Mouse (Mus musculus) heart, adult 2 months (tissue): Measurements from ENCODE around the gene Anapc15.

Source experiments
- CTCF ChIP-seq: fragments of 200-600 bp; IDR thresholded peaks from 2 replicates; pipeline ENCODE4 v1.8.1; 2022; ENCODE audit warnings: antibody characterized with exemption, mild to moderate bottlenecking, moderate library complexity
- EP300 ChIP-seq: fragments of 200-500 bp; IDR thresholded peaks from 2 replicates; pipeline ENCODE4 v1.6.1; 2011; ENCODE audit warnings: low read depth, low read length, control low read depth; ENCODE audit not compliant: insufficient read depth
- POLR2A ChIP-seq: fragments of 200-500 bp; IDR thresholded peaks from 2 replicates; pipeline ENCODE4 v1.6.1; 2011; ENCODE audit warnings: mild to moderate bottlenecking, low read depth, low read length, control low read depth; ENCODE audit not compliant: insufficient read depth

DNA sequence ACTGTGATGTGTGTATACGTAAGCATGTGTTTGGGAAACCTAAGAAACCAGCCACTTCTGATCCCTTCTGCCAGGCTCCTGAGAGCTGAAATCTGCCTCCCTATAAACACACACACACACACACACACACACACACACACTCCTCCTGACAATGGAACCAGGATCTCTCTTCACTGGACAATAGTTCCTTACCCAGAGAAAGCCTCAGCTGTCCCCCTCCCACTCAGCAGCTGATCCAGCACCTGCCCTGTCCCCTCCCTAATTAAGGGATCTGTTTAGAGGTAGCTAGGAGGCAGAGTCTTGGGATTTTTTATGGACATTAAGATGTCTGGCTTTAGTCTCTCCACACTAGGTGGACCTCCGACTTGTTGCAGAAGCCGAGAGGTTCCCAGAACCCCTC, 28.6 kb upstream of the Anapc15 start:
- TF ChIP-seq POLR2A: no peak
- TF ChIP-seq CTCF: no peak
- no peak for TF ChIP-seq EP300
